Mouse (Mus musculus): ENCODE results near the gene Magi2. TPM values are rescaled to one million over a fixed set of nuclear protein-coding genes. Genes with fewer than 3 reads are reported as not detected.
A peak's percentile ranks its signal among the peaks of the same experiment; 100 is the strongest.

Gene Magi2
- 6.0 and 6.8 TPM in 2 replicates for polyA plus RNA-seq (2015; fragmentation: Nextera tagmentation; extraction: Ambion mirVana)

DNA sequence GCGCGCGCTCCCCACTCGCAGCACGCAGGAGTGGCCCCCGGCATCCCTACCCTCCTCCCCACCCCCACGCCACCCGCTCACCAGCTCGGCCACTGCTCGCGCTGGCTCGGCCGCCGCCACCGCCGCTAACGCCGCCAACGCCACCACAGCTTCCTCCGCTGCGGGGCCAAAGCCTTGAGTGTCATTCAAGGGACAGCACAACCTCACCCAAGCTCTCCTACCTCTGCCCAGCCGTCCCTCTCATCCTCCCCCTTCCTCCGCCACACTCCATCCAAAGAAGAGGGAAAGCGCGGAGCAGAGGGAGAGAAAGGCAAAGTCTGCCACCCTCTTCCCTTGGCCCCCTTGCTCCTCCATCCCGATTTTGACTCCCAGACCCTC, at the start of gene Magi2:
Gene Magi2 (plus strand): TSS at position 171 of the 378 bp plus-strand sequence.
- H3K27ac ChIP-seq: peak within 1 kb of the TSS; percentile 87
- H3K9me3 ChIP-seq: no peaks in the 10 kb centered on the region
- H3K9ac ChIP-seq: peak within 1 kb of the TSS; percentile 79
- H3K4me3 ChIP-seq: peak within 1 kb of the TSS; percentile 66
- H3K36me3 ChIP-seq: no peaks in the 10 kb centered on the region
- H3K4me1 ChIP-seq: peaks cover 16% of the 10 kb centered on the region
- H3K4me2 ChIP-seq (replicated peaks): peak within 1 kb of the TSS; percentile 97
- H3K27me3 ChIP-seq: peaks cover 16% of the 10 kb centered on the region
- ATAC-seq (ENCODE audit: low FRiP score, low read depth): peak; percentile 26
- WGBS: under 1% methylated on average over 13 of the region's 26 CpGs

GRCm38 (mm10) chr5:19178594-19178993, 48.2 kb upstream of the Magi2 start:
- ATAC-seq (ENCODE audit: low FRiP score, low read depth): no peak
- 76% methylated on average over 6 of the region's 6 CpGs for WGBS
- Histone ChIP-seq H3K27me3 (no peaks in the 10 kb centered on the region), H3K27ac (no peak overlapping the region), H3K4me1 (no peaks in the 10 kb centered on the region), H3K4me3 (no peak overlapping the region), H3K4me2 (replicated peaks) (no peak overlapping the region), H3K36me3 (no peaks in the 10 kb centered on the region), H3K9ac (no peak overlapping the region), H3K9me3 (no peaks in the 10 kb centered on the region)

- H3K27ac ChIP-seq: no peak overlapping the region
- no peak overlapping the region for H3K4me3 ChIP-seq
- ATAC-seq (ENCODE audit: low FRiP score, low read depth): no peak
- H3K36me3 ChIP-seq: no peaks in the 10 kb centered on the region
- H3K4me2 ChIP-seq (replicated peaks): no peak overlapping the region
- H3K27me3 ChIP-seq: no peaks in the 10 kb centered on the region
- no peaks in the 10 kb centered on the region for H3K9me3 ChIP-seq
- H3K9ac ChIP-seq: no peak overlapping the region
- H3K4me1 ChIP-seq: no peaks in the 10 kb centered on the region
- 83% methylated on average over 2 of the region's 2 CpGs for WGBS
These were observed 40.7 kb upstream of the Magi2 start for GRCm38 (mm10) chr5:19186175-19186574.

- no peak for ATAC-seq (ENCODE audit: low FRiP score, low read depth)
- H3K36me3 ChIP-seq: no peaks in the 10 kb centered on the region
- WGBS: 83% methylated on average over 3 of the region's 3 CpGs
- no peaks in the 10 kb centered on the region for H3K9me3 ChIP-seq
- H3K9ac ChIP-seq: no peak overlapping the region
- H3K27ac ChIP-seq: no peak overlapping the region
- no peaks in the 10 kb centered on the region for H3K27me3 ChIP-seq
- H3K4me3 ChIP-seq: no peak overlapping the region
- H3K4me1 ChIP-seq: no peaks in the 10 kb centered on the region
- H3K4me2 ChIP-seq (replicated peaks): no peak overlapping the region
These were observed 15.2 kb upstream of the Magi2 start for GRCm38 (mm10) chr5:19211665-19212064.

GRCm38 (mm10) chr5:19226144-19226865, 531 bp upstream of the Magi2 start:
- Histone ChIP-seq H3K36me3 (no peaks in the 10 kb centered on the region), H3K4me3 (peak overlapping the region; percentile 66), H3K9me3 (no peaks in the 10 kb centered on the region), H3K27me3 (peaks cover 16% of the 10 kb centered on the region), H3K27ac (peak overlapping the region; percentile 87), H3K9ac (peak overlapping the region; percentile 79), H3K4me2 (replicated peaks) (peak overlapping the region; percentile 97), H3K4me1 (peaks cover 16% of the 10 kb centered on the region)
- WGBS: under 1% methylated on average over 39 of the region's 51 CpGs
- ATAC-seq (ENCODE audit: low FRiP score, low read depth): peak; percentile 94

DNA sequence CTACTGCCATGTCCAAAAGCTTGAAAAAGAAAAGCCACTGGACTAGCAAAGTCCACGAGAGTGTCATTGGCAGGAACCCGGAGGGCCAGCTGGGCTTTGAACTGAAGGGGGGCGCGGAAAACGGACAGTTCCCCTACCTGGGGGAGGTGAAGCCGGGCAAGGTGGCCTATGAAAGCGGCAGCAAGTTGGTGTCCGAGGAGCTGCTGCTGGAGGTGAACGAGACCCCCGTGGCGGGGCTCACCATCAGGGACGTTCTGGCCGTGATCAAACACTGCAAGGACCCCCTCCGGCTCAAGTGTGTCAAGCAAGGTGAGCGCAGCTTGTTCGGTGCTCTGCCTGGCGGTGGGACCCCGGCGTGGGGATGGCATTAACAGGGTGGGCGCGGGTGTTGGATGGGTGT, 445 bp downstream of the Magi2 start:
- ATAC-seq (ENCODE audit: low FRiP score, low read depth): no peak
- under 1% methylated on average over 21 of the region's 21 CpGs for WGBS

DNA sequence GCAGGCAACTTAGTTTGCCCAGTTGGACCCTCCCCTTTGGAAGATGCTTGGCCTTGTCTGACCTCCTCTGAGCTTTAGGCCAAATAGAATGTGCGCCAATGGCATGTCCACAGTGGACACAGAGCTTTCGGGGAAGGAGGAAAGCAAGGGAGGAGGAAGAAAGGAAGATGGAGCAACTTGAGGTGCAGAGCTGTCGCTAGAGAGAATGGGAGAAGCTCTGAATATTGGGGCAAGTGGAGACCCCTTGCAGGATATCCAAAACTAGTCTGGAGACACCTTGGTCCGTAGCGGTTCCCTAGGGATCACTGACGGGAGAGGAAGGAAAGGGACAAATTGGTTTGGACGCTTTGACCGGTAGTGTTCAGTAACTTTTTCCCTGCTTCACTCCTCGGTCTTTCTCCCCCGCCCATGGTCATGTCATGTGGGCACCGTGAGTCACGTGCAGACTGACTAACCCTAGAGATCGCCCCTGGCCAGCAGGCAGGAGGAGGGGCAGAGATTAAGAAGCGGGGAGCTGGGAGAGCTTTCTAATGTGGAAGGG, 1.0 kb downstream of the Magi2 start:
- no peak for ATAC-seq (ENCODE audit: low FRiP score, low read depth)
- Histone ChIP-seq H3K9ac (peak overlapping the region; percentile 79), H3K4me3 (peak overlapping the region; percentile 66), H3K36me3 (no peaks in the 10 kb centered on the region), H3K27me3 (peaks cover 16% of the 10 kb centered on the region), H3K9me3 (no peaks in the 10 kb centered on the region), H3K27ac (no peak overlapping the region), H3K4me1 (peaks cover 16% of the 10 kb centered on the region), H3K4me2 (replicated peaks) (peak overlapping the region; percentile 97)
- under 1% methylated on average over 14 of the region's 14 CpGs for WGBS

More for the DNA sequence above, 445 bp downstream of the Magi2 start:
- Histone ChIP-seq H3K4me2 (replicated peaks) (peak overlapping the region; percentile 97), H3K27me3 (peaks cover 16% of the 10 kb centered on the region), H3K4me1 (peaks cover 16% of the 10 kb centered on the region), H3K36me3 (no peaks in the 10 kb centered on the region), H3K4me3 (peak overlapping the region; percentile 66), H3K9me3 (no peaks in the 10 kb centered on the region), H3K9ac (peak overlapping the region; percentile 79), H3K27ac (peak overlapping the region; percentile 87)

- H3K4me3 ChIP-seq: no peak overlapping the region
- no peak overlapping the region for H3K27ac ChIP-seq
- no peaks in the 10 kb centered on the region for H3K27me3 ChIP-seq
- H3K4me1 ChIP-seq: peaks cover 4% of the 10 kb centered on the region; the same call in 1 of the 2 replicates
- no peak overlapping the region for H3K4me2 ChIP-seq (replicated peaks)
- H3K36me3 ChIP-seq: no peaks in the 10 kb centered on the region
- H3K9ac ChIP-seq: no peak overlapping the region
- ATAC-seq (ENCODE audit: low FRiP score, low read depth): no peak
- no peaks in the 10 kb centered on the region for H3K9me3 ChIP-seq
These were observed 15.0 kb downstream of the Magi2 start for GRCm38 (mm10) chr5:19241797-19242196.

- Histone ChIP-seq H3K27me3 (no peaks in the 10 kb centered on the region), H3K9ac (no peak overlapping the region), H3K4me2 (replicated peaks) (no peak overlapping the region), H3K9me3 (no peaks in the 10 kb centered on the region), H3K4me3 (no peak overlapping the region), H3K27ac (no peak overlapping the region), H3K36me3 (no peaks in the 10 kb centered on the region), H3K4me1 (peaks cover 13% of the 10 kb centered on the region; the same call in 1 of the 2 replicates)
- 52% methylated on average over 2 of the region's 2 CpGs for WGBS
- no peak for ATAC-seq (ENCODE audit: low FRiP score, low read depth)
These were observed 19.6 kb downstream of the Magi2 start for GRCm38 (mm10) chr5:19246426-19246825.

- Histone ChIP-seq H3K36me3 (no peaks in the 10 kb centered on the region), H3K4me3 (no peak overlapping the region), H3K27me3 (no peaks in the 10 kb centered on the region), H3K9ac (no peak overlapping the region), H3K4me2 (replicated peaks) (no peak overlapping the region), H3K9me3 (no peaks in the 10 kb centered on the region), H3K27ac (no peak overlapping the region), H3K4me1 (peaks cover 13% of the 10 kb centered on the region; the same call in 1 of the 2 replicates)
- no peak; the same call in 1 of the 2 replicates for ATAC-seq (ENCODE audit: low FRiP score, low read depth)
- WGBS: 35% methylated on average over 3 of the region's 3 CpGs
These were observed 20.4 kb downstream of the Magi2 start for GRCm38 (mm10) chr5:19247266-19247665.

DNA sequence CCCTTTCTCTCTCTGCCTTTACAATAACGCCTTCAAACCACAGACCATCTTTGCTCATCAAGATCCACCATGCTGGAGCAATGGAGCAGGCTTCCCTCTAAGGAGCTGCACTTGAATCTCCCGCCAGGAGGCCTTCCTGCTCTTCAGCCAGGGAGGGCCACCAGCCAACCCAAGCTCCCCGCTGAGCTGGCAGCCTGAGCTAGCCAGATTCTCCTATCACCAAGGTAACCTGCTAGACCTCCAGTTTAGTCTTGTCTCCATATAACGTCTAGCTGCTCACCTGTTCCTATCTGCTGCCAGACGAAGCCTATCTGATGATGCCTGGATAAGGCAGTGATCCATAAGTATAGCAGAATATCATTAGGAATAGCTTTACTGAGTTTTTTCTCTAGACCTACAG, 36.0 kb downstream of the Magi2 start:
- H3K36me3 ChIP-seq: no peaks in the 10 kb centered on the region
- WGBS: 58% methylated on average over 5 of the region's 5 CpGs

GRCm38 (mm10) chr5:19264627-19265026, 37.8 kb downstream of the Magi2 start:
- ATAC-seq (ENCODE audit: low FRiP score, low read depth): no peak
- no peaks in the 10 kb centered on the region for H3K4me1 ChIP-seq
- H3K4me2 ChIP-seq (replicated peaks): no peak overlapping the region
- H3K9ac ChIP-seq: no peak overlapping the region
- H3K4me3 ChIP-seq: no peak overlapping the region
- H3K9me3 ChIP-seq: no peaks in the 10 kb centered on the region
- H3K36me3 ChIP-seq: no peaks in the 10 kb centered on the region
- 66% methylated on average over 2 of the region's 2 CpGs for whole genome bisulfite sequencing
- H3K27ac ChIP-seq: no peak overlapping the region
- no peaks in the 10 kb centered on the region for H3K27me3 ChIP-seq

More for the DNA sequence above, 36.0 kb downstream of the Magi2 start:
- no peak overlapping the region for H3K27ac ChIP-seq
- H3K4me1 ChIP-seq: no peaks in the 10 kb centered on the region
- no peaks in the 10 kb centered on the region for H3K9me3 ChIP-seq
- no peaks in the 10 kb centered on the region for H3K27me3 ChIP-seq
- no peak overlapping the region for H3K4me3 ChIP-seq
- ATAC-seq (ENCODE audit: low FRiP score, low read depth): no peak
- no peak overlapping the region for H3K4me2 ChIP-seq (replicated peaks)
- H3K9ac ChIP-seq: no peak overlapping the region

Measured in limb, embryonic 13.5 days (tissue).